Mouse (Mus musculus): ENCODE measurements around the gene Hmgcs2.

DNA sequence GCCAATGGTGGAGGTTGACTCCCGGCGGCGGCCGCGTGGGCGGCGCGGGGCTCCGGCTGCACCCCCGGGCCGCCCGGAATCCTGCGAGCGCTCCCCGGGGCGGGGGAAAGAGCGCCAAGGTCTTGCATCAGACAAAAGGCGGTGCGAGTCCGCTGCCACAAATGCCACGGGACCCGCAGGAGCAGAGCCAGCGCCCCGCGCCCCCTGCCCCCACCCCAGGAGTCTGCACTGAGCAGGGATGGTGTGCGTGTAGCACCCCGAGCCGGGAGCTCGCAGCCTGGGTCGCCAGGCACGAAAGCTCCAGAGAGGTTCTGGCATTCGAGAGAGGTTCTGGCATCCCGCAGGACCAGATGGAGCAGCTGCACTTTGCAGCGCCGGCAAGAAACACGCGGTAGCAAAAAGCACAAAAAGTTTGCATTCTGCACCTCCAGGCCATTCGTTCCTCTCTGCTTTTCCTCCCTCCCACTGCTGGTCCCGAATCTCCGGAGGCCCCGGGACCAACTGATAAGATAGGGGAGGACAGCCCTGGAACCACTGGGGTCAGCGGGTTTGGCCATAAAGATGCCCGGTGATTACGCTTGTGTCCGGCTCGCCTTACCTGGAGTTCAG lies 59.0 kb downstream of the Hmgcs2 start:
- TF ChIP-seq POLR2A (IDR thresholded peaks at IDR 0.05; ENCODE audit: control insufficient read depth, extremely low read depth, insufficient read depth, low read length, poor library complexity) = no peak
- no peak for TF ChIP-seq CTCF (IDR thresholded peaks at IDR 0.05; ENCODE audit: borderline replicate concordance, control insufficient read depth, extremely low read depth, insufficient read depth, low read length, poor library complexity)
